Mouse (Mus musculus) hindbrain, embryonic 15.5 days (tissue): ENCODE data around the gene 4930402H24Rik. TPM values are rescaled to one million over a fixed set of nuclear protein-coding genes. Genes with fewer than 3 reads are reported as not detected.

Source experiments
- ATAC-seq: fragments of 200-750 bp; cut with Nextera tagmentation; 2 replicates; pipeline ENCODE4 v1.8.0; 2017; ENCODE audit warnings: low read depth, moderate number of reproducible peaks, moderate TSS enrichment; ENCODE audit not compliant: low FRiP score
- H3K27ac ChIP-seq: fragments of 300-500 bp; sonication (generic); replicated peaks from 2 replicates; pipeline ENCODE4 v1.5.1; 2015; ENCODE audit warnings: mild to moderate bottlenecking, inconsistent platforms
- H3K27me3 ChIP-seq: fragments of 300-500 bp; sonication (generic); 2 replicates; pipeline ENCODE4 v1.6.1; 2015; ENCODE audit warnings: control low read depth, inconsistent platforms
- H3K36me3 ChIP-seq: fragments of 300-500 bp; sonication (generic); 2 replicates; pipeline ENCODE4 v1.6.1; 2015; ENCODE audit warnings: control low read depth, inconsistent platforms
- H3K4me1 ChIP-seq: fragments of 300-500 bp; sonication (generic); replicated peaks from 2 replicates; pipeline ENCODE4 v1.6.1; 2015; ENCODE audit warnings: control low read depth, inconsistent platforms
- H3K4me2 ChIP-seq: fragments of 300-500 bp; sonication (generic); 2 replicates; pipeline ENCODE4 v1.6.1; 2015; ENCODE audit warnings: moderate library complexity, mild to moderate bottlenecking, inconsistent platforms
- H3K4me3 ChIP-seq: fragments of 300-500 bp; sonication (generic); 2 replicates; pipeline ENCODE4 v1.5.1; 2015; ENCODE audit warnings: mild to moderate bottlenecking, inconsistent platforms
- H3K9ac ChIP-seq: fragments of 300-500 bp; sonication (generic); 2 replicates; pipeline ENCODE4 v1.6.1; 2015; ENCODE audit warnings: inconsistent platforms
- H3K9me3 ChIP-seq: fragments of 300-500 bp; sonication (generic); 2 replicates; pipeline ENCODE4 v1.6.1; 2016; ENCODE audit warnings: control low read depth, inconsistent platforms
- WGBS: fragments of 180-500 bp; shearing (Covaris S2); methylation state at CpG from one replicate; pipeline ENCODE4 v1.1.7; 2015; 5-methylcytosine and 5-hydroxymethylcytosine counted together
- polyA plus RNA-seq: library from polyadenylated mRNA; unstranded; fragments of >200 nt; fragmentation: Nextera tagmentation; extraction: Ambion mirVana; gene quantifications from 2 replicates; pipeline ENCODE4 v1.2.1, GENCODE M21; 2015

The 4930402H24Rik gene
- polyA plus RNA-seq, 1 experiment from 2014 or later: 90.7 TPM

DNA sequence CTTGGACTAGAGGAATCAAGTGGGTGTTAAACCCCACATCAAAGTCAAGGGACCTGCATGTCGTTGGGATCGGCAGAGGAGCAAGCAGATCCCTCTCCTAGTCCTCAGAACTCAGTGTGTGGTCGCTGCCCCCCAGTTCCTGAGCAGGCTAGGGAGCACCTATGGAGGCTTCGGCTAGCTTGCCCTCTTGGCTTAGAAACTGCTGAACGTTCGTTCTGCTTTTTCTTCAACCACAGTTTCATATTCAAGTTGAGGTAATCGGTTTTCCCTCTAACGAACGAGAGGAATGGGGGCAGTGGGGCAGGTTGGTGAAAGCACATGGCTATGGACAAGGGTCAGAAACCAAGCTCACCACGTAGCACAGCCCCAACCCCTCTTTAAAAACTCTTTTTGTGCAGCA, 199.1 kb downstream of the 4930402H24Rik start:
- ATAC-seq: no peak
- no peak overlapping the region for H3K27ac ChIP-seq
- WGBS: 74% methylated on average over 10 of the region's 10 CpGs
- H3K27me3 ChIP-seq: no peaks in the 10 kb centered on the region
- H3K4me1 ChIP-seq: no peaks in the 10 kb centered on the region
- no peak overlapping the region for H3K9ac ChIP-seq
- no peak overlapping the region for H3K4me2 ChIP-seq
- H3K4me3 ChIP-seq: no peak overlapping the region
- no peaks in the 10 kb centered on the region for H3K9me3 ChIP-seq
- peaks cover 49% of the 10 kb centered on the region for H3K36me3 ChIP-seq

DNA sequence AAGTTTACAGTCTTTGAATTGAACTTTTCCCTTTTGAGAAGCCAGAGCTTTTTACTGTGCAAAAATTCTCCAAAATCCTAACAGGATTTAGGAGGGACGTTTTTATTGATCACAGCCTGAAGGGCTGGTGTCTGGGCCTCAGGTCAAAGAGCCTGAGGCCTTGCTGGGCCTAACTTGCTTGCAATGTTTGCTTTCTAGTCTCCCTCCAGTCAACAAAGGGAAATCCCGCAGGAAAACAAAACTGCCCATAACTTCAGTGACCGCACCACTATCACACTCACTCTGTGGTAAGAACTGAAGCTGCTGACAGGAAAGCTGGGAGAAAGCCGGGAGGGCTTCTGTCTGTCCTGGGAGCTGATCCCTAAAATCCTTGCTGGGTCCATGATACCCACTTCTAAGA, 199.6 kb downstream of the 4930402H24Rik start:
- no peaks in the 10 kb centered on the region for H3K9me3 ChIP-seq
- peaks cover 44% of the 10 kb centered on the region for H3K36me3 ChIP-seq

GRCm38 (mm10) chr2:130705178-130705577, 201.0 kb downstream of the 4930402H24Rik start:
- no peaks in the 10 kb centered on the region for H3K4me1 ChIP-seq
- H3K4me2 ChIP-seq: no peak overlapping the region
- H3K27me3 ChIP-seq: no peaks in the 10 kb centered on the region
- H3K27ac ChIP-seq: no peak overlapping the region
- no peak for ATAC-seq
- no peaks in the 10 kb centered on the region for H3K9me3 ChIP-seq
- 73% methylated on average over 6 of the region's 6 CpGs for WGBS
- H3K9ac ChIP-seq: no peak overlapping the region
- no peak overlapping the region for H3K4me3 ChIP-seq
- peaks cover 30% of the 10 kb centered on the region for H3K36me3 ChIP-seq

More for the DNA sequence above, 199.6 kb downstream of the 4930402H24Rik start:
- Histone ChIP-seq H3K9ac (no peak overlapping the region), H3K27me3 (no peaks in the 10 kb centered on the region), H3K4me2 (no peak overlapping the region), H3K4me1 (no peaks in the 10 kb centered on the region), H3K27ac (no peak overlapping the region), H3K4me3 (no peak overlapping the region)
- ATAC-seq: no peak
- 80% methylated on average over 4 of the region's 4 CpGs for WGBS

- Histone ChIP-seq H3K27ac (0 out of 2 replicates have a peak overlapping the region, but pooled peaks have one; percentile 35), H3K4me1 (no peaks in the 10 kb centered on the region), H3K9me3 (no peaks in the 10 kb centered on the region), H3K9ac (no peak overlapping the region), H3K4me2 (no peak overlapping the region), H3K36me3 (peaks cover 21% of the 10 kb centered on the region), H3K27me3 (0 out of 2 replicates have a peak, but pooled peaks cover 3% of the 10 kb centered on the region), H3K4me3 (no peak overlapping the region)
- WGBS: 69% methylated on average over 9 of the region's 9 CpGs
- peak; percentile 44; the same call in 1 of the 2 replicates for ATAC-seq
These were observed 201.9 kb downstream of the 4930402H24Rik start for GRCm38 (mm10) chr2:130704040-130705001.

DNA sequence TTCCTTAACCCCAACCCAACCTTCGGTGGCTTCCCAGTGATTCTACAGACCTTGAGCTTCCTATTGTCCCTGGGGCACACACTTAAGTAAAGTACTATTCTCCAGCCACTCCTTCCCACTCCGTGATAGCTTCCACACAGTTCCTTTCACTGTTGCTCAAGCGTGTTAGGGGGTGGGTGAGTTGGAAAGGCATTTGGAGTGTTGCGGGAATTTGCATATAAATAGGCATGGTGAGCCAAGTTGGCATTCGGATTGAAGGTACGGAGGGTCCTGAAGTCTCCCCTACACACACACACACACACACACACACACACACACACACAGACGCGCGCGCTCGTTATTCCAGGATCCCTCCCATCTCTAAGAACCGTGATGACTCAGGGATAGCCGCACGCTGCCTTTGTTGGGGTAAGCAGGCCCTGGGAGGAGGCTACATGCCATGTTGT, 208.4 kb downstream of the 4930402H24Rik start:
- Histone ChIP-seq H3K36me3 (no peaks in the 10 kb centered on the region), H3K9ac (peak overlapping the region; percentile 47; the same call in 1 of the 2 replicates), H3K4me1 (peaks cover 20% of the 10 kb centered on the region), H3K4me3 (peak overlapping the region; percentile 57), H3K4me2 (peak overlapping the region; percentile 100), H3K27me3 (peaks cover 41% of the 10 kb centered on the region), H3K9me3 (no peaks in the 10 kb centered on the region), H3K27ac (no peak overlapping the region)
- 2% methylated on average over 14 of the region's 14 CpGs for WGBS
- no peak for ATAC-seq

DNA sequence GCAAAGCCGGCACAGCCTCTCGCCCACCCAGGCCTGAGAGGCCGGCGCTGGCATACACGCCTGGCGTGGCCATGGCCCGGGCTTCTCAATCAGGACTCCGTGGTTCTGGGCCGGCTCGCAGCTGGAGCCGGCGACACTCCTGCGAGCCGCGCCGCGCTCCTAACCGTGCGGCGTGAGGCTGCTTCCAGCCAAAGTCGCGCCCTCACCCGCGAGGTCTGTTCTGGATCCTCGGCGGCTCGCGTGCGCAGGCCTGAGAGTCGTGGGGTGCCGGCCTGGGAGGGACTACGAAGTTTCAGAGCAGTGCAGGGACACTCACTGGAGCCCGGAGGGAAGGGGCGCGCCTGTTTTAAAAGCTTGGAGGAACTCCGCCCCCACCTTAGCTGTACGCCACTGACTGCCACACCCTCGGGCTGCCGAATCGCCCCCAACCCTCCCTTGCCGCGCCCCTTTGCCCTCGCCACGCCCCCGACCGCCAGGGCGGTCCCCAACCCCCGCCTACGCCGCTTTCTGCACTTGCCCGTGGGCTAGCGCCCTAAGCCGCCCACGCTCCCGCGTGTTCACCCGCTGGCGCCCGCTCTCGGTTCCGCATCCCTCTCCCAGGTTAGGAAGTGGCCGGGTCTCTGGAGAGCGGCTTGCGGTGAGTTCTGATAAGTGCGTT, 208.9 kb downstream of the 4930402H24Rik start, which contains the start of gene Slc4a11:
Slc4a11 (minus strand) TSS at position 367 of the 658 bp plus-strand sequence.
- H3K36me3 ChIP-seq: no peaks in the 10 kb centered on the region
- no peak within 1 kb of the TSS for H3K27ac ChIP-seq
- H3K9me3 ChIP-seq: no peaks in the 10 kb centered on the region
- peak within 1 kb of the TSS; percentile 100 for H3K4me2 ChIP-seq
- H3K27me3 ChIP-seq: peaks cover 41% of the 10 kb centered on the region
- ATAC-seq: peak; percentile 66
- WGBS: under 1% methylated on average over 62 of the region's 65 CpGs
- peak within 1 kb of the TSS; percentile 57 for H3K4me3 ChIP-seq
- H3K9ac ChIP-seq: peak within 1 kb of the TSS; percentile 47
- peaks cover 20% of the 10 kb centered on the region for H3K4me1 ChIP-seq

GRCm38 (mm10) chr2:130696700-130697152, 209.5 kb downstream of the 4930402H24Rik start:
- H3K9me3 ChIP-seq: no peaks in the 10 kb centered on the region
- H3K36me3 ChIP-seq: no peaks in the 10 kb centered on the region
- peak overlapping the region; percentile 100 for H3K4me2 ChIP-seq
- no peak overlapping the region for H3K27ac ChIP-seq
- peaks cover 20% of the 10 kb centered on the region for H3K4me1 ChIP-seq
- under 1% methylated on average over 31 of the region's 31 CpGs for WGBS
- H3K9ac ChIP-seq: peak overlapping the region; percentile 47
- H3K4me3 ChIP-seq: peak overlapping the region; percentile 57
- peaks cover 41% of the 10 kb centered on the region for H3K27me3 ChIP-seq
- no peak; the same call in 1 of the 2 replicates for ATAC-seq

GRCm38 (mm10) chr2:130693563-130693962, 212.6 kb downstream of the 4930402H24Rik start:
- H3K27ac ChIP-seq: no peak overlapping the region
- WGBS: 51% methylated on average over 3 of the region's 3 CpGs
- no peak overlapping the region for H3K9ac ChIP-seq
- no peak overlapping the region for H3K4me3 ChIP-seq
- H3K4me2 ChIP-seq: no peak overlapping the region
- peaks cover 35% of the 10 kb centered on the region for H3K27me3 ChIP-seq
- H3K4me1 ChIP-seq: peaks cover 20% of the 10 kb centered on the region
- H3K36me3 ChIP-seq: no peaks in the 10 kb centered on the region
- H3K9me3 ChIP-seq: no peaks in the 10 kb centered on the region
- ATAC-seq: no peak

- H3K27me3 ChIP-seq: no peaks in the 10 kb centered on the region
- no peaks in the 10 kb centered on the region for H3K36me3 ChIP-seq
- no peak overlapping the region for H3K9ac ChIP-seq
- H3K4me2 ChIP-seq: no peak overlapping the region
- no peaks in the 10 kb centered on the region for H3K9me3 ChIP-seq
- no peaks in the 10 kb centered on the region for H3K4me1 ChIP-seq
- H3K4me3 ChIP-seq: no peak overlapping the region
- WGBS: 90% methylated on average over 2 of the region's 2 CpGs
- H3K27ac ChIP-seq: no peak overlapping the region
- no peak for ATAC-seq
These were observed 217.2 kb downstream of the 4930402H24Rik start for GRCm38 (mm10) chr2:130689011-130689410.

DNA sequence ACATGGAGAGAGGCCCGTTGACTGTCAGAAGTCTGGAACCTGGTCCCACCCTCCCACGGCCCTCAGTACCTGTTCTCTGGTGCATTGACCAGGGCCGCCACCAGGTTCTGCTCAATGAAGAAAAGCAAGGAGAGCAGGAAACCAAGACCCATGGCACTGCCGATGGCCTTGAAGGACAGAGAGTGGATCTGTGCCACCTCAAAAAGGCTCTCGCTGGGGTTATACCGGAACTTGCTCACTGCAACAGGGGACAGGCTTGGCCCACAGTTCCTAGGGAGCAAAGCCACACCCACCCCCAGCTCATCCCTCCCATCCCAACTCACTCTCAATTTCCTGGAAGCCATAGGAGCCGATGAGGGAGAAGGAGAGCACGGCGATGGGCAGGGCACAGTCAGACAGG, 220.8 kb downstream of the 4930402H24Rik start:
- WGBS: 92% methylated on average over 9 of the region's 9 CpGs
- Histone ChIP-seq H3K9ac (no peak overlapping the region), H3K27ac (no peak overlapping the region), H3K4me3 (no peak overlapping the region), H3K27me3 (no peaks in the 10 kb centered on the region), H3K4me2 (no peak overlapping the region), H3K36me3 (peaks cover 13% of the 10 kb centered on the region), H3K9me3 (no peaks in the 10 kb centered on the region), H3K4me1 (no peaks in the 10 kb centered on the region)
- ATAC-seq: no peak

- no peaks in the 10 kb centered on the region for H3K27me3 ChIP-seq
- H3K4me3 ChIP-seq: no peak overlapping the region
- 87% methylated on average over 3 of the region's 3 CpGs for WGBS
- no peak overlapping the region for H3K4me2 ChIP-seq
- H3K36me3 ChIP-seq: peaks cover 50% of the 10 kb centered on the region
- ATAC-seq: no peak
- H3K27ac ChIP-seq: no peak overlapping the region
- H3K9ac ChIP-seq: no peak overlapping the region
- H3K9me3 ChIP-seq: no peaks in the 10 kb centered on the region
- no peaks in the 10 kb centered on the region for H3K4me1 ChIP-seq
These were observed 224.7 kb downstream of the 4930402H24Rik start for GRCm38 (mm10) chr2:130681531-130681930.

GRCm38 (mm10) chr2:130679899-130680298, 226.3 kb downstream of the 4930402H24Rik start:
- H3K27me3 ChIP-seq: no peaks in the 10 kb centered on the region
- no peak overlapping the region for H3K27ac ChIP-seq
- no peak overlapping the region for H3K9ac ChIP-seq
- ATAC-seq: no peak
- H3K4me1 ChIP-seq: no peaks in the 10 kb centered on the region
- H3K9me3 ChIP-seq: no peaks in the 10 kb centered on the region
- no peak overlapping the region for H3K4me3 ChIP-seq
- 88% methylated on average over 6 of the region's 6 CpGs for WGBS
- H3K4me2 ChIP-seq: no peak overlapping the region
- peaks cover 66% of the 10 kb centered on the region for H3K36me3 ChIP-seq
